Mouse (Mus musculus) limb, embryonic 10.5 days (tissue): ENCODE data around the gene Btbd11. TPM values are rescaled to one million over a fixed set of nuclear protein-coding genes. Genes with fewer than 3 reads are reported as not detected.

Source experiments
- DNase-seq: peaks from one replicate; pipeline ENCODE4 v3.0.0-alpha.2; 2017; ENCODE audit warnings: low spot score
- H3K27ac ChIP-seq: fragments of 300-500 bp; sonication (generic); 2 replicates; pipeline ENCODE4 v1.5.1; 2016; ENCODE audit warnings: mild to moderate bottlenecking
- H3K27me3 ChIP-seq: fragments of 300-500 bp; sonication (generic); 2 replicates; pipeline ENCODE4 v1.6.1; 2016; ENCODE audit warnings: low read depth, mild to moderate bottlenecking; ENCODE audit not compliant: poor library complexity, severe bottlenecking
- H3K36me3 ChIP-seq: fragments of 300-500 bp; sonication (generic); 2 replicates; pipeline ENCODE4 v1.6.1; 2016; ENCODE audit warnings: mild to moderate bottlenecking, moderate library complexity
- H3K4me1 ChIP-seq: fragments of 300-500 bp; sonication (generic); 2 replicates; pipeline ENCODE4 v1.6.1; 2016
- H3K4me3 ChIP-seq: fragments of 300-500 bp; sonication (generic); 2 replicates; pipeline ENCODE4 v1.5.1; 2016; ENCODE audit warnings: mild to moderate bottlenecking, moderate library complexity
- H3K9me3 ChIP-seq: fragments of 300-500 bp; sonication (generic); replicated peaks from 2 replicates; pipeline ENCODE4 v1.6.1; 2016; ENCODE audit warnings: mild to moderate bottlenecking
- WGBS: fragments of 180-500 bp; shearing (Covaris S2); methylation state at CpG from one replicate; pipeline ENCODE4 v1.1.7; 2016; 5-methylcytosine and 5-hydroxymethylcytosine counted together
- polyA plus RNA-seq: library from polyadenylated mRNA; unstranded; fragments of >200 nt; fragmentation: Nextera tagmentation; extraction: Ambion mirVana; gene quantifications from 2 replicates; pipeline ENCODE4 v1.2.1, GENCODE M21; 2016

Gene Btbd11
- polyA plus RNA-seq, 1 experiment from 2014 or later, result 7.4 TPM

DNA sequence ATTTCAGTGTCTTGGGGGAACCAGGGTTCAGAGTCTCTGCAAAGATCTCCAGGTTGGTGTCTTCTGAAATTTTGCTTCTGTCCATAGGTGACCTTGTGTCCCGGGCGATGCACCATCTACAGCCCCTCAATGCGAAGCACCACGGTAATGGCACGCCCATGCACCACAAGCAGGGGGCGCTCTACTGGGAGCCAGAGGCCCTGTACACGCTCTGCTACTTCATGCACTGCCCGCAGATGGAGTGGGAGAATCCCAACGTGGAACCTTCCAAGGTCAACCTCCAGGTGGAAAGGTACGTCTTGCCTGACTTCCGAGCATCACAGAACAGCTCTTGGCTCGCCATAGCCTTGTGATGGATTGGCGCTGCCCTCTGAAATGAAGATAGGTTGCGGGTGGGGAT, 174.8 kb downstream of the Btbd11 start:
- Histone ChIP-seq H3K27ac (no peak overlapping the region), H3K27me3 (no peaks in the 10 kb centered on the region), H3K4me3 (no peak overlapping the region), H3K9me3 (no peaks in the 10 kb centered on the region), H3K4me1 (no peaks in the 10 kb centered on the region), H3K36me3 (no peaks in the 10 kb centered on the region)
- 89% methylated on average over 14 of the region's 14 CpGs for WGBS
- DNase-seq, result no peak

DNA sequence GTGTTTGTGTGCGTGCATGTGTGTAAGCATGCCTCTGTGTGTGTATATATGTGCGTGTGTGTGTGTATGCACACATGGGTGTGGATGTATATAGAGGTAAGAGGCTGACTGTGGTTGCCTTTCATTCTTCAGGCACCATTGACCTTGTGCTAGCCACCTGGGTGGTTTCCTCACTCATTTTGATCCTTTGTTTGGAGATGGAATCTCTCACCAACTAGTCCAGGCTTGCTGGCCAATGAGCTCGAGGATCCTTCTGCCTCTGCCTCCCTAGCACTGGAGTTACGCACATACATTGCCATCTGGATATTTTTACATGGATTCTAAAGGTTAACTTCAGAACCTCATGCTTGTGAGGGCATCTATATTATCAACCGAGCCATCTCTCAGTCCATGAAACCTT, 184.8 kb downstream of the Btbd11 start:
- WGBS, result 92% methylated on average over 5 of the region's 5 CpGs
- DNase-seq, result no peak
- H3K27ac ChIP-seq, result no peak overlapping the region
- no peaks in the 10 kb centered on the region for H3K27me3 ChIP-seq
- peaks cover 6% of the 10 kb centered on the region; the same call in 1 of the 2 replicates for H3K4me1 ChIP-seq
- no peaks in the 10 kb centered on the region for H3K36me3 ChIP-seq
- H3K9me3 ChIP-seq, result no peaks in the 10 kb centered on the region
- no peak overlapping the region for H3K4me3 ChIP-seq

GRCm38 (mm10) chr10:85572571-85572970, 186.0 kb downstream of the Btbd11 start:
- no peak for DNase-seq
- peaks cover 9% of the 10 kb centered on the region for H3K4me1 ChIP-seq
- H3K27ac ChIP-seq, result no peak overlapping the region
- WGBS, result 89% methylated on average over 7 of the region's 7 CpGs
- H3K9me3 ChIP-seq, result no peaks in the 10 kb centered on the region
- H3K36me3 ChIP-seq, result no peaks in the 10 kb centered on the region
- H3K27me3 ChIP-seq, result no peaks in the 10 kb centered on the region
- no peak overlapping the region for H3K4me3 ChIP-seq

DNA sequence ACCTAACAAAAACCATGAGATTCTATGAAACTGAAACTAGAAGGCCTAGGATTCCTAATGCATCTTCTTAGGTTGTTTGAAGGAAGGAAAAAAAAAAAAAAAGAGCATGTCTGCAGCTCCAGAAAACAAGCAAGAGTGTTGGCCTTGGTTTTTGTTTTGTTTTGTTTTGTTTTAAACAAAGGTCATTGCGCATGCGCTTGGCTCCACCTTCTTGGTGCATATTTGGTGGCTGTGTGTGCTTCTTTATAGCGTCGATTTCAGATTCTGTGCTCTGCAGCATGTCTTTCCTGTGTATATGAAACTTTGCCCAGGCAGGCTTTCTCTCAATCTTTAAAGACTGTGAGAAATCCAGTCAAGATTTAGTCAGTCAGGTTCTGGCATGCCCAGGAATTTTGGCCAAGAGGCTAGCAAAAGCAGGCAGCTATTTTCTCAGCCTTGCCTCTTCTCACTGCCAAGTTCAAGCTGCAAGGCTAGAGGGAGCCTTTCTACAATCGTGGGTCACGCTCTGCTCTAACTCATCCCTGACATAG, 191.3 kb downstream of the Btbd11 start:
- Histone ChIP-seq H3K27ac (peak overlapping the region; percentile 75), H3K36me3 (no peaks in the 10 kb centered on the region), H3K4me3 (no peak overlapping the region), H3K27me3 (no peaks in the 10 kb centered on the region), H3K4me1 (peaks cover 33% of the 10 kb centered on the region), H3K9me3 (no peaks in the 10 kb centered on the region)
- DNase-seq, result peak; percentile 35
- 83% methylated on average over 6 of the region's 6 CpGs for WGBS

- peaks cover 33% of the 10 kb centered on the region for H3K4me1 ChIP-seq
- no peaks in the 10 kb centered on the region for H3K9me3 ChIP-seq
- H3K36me3 ChIP-seq, result no peaks in the 10 kb centered on the region
- H3K4me3 ChIP-seq, result no peak overlapping the region; the same call in none of the 2 replicates
- DNase-seq, result peak; percentile 68
- no peaks in the 10 kb centered on the region for H3K27me3 ChIP-seq
- H3K27ac ChIP-seq, result peak overlapping the region; percentile 75
- WGBS, result 34% methylated on average over 13 of the region's 13 CpGs
Observed at GRCm38 (mm10) chr10:85578571-85579465, 192.2 kb downstream of the Btbd11 start.

DNA sequence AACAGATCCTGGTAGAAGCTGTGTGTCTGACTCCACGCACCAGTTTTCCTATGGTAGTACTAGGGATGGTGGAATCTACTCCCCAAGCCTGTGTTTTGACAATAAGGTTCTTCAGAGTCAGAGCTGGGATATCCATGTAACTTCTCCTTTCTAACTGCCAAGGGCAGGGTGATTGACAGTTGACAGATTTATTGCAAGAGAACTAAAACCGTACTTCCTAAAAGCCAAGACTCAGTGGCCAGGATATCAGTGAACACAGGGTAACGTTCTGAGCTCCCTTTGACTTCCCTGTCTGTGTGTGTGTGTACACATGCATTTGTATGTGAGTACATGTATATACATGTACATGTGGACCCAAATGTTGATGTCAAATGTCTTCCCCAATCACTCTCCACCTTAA, 201.1 kb downstream of the Btbd11 start:
- H3K27me3 ChIP-seq, result no peaks in the 10 kb centered on the region
- peaks cover 4% of the 10 kb centered on the region; the same call in 1 of the 2 replicates for H3K4me1 ChIP-seq
- H3K4me3 ChIP-seq, result no peak overlapping the region
- H3K36me3 ChIP-seq, result no peaks in the 10 kb centered on the region
- H3K27ac ChIP-seq, result no peak overlapping the region
- no peaks in the 10 kb centered on the region for H3K9me3 ChIP-seq
- DNase-seq, result no peak
- whole genome bisulfite sequencing, result 89% methylated on average over 3 of the region's 3 CpGs

GRCm38 (mm10) chr10:85590043-85590442, 203.4 kb downstream of the Btbd11 start:
- no peaks in the 10 kb centered on the region for H3K9me3 ChIP-seq
- H3K27me3 ChIP-seq, result no peaks in the 10 kb centered on the region
- peaks cover 4% of the 10 kb centered on the region; the same call in 1 of the 2 replicates for H3K4me1 ChIP-seq
- no peak for DNase-seq
- H3K27ac ChIP-seq, result no peak overlapping the region
- WGBS, result 99% methylated on average over 2 of the region's 2 CpGs
- H3K4me3 ChIP-seq, result no peak overlapping the region
- H3K36me3 ChIP-seq, result no peaks in the 10 kb centered on the region

GRCm38 (mm10) chr10:85591296-85591695, 204.7 kb downstream of the Btbd11 start:
- Histone ChIP-seq H3K9me3 (no peaks in the 10 kb centered on the region), H3K4me3 (no peak overlapping the region), H3K36me3 (no peaks in the 10 kb centered on the region), H3K27ac (no peak overlapping the region), H3K4me1 (peaks cover 4% of the 10 kb centered on the region; the same call in 1 of the 2 replicates), H3K27me3 (no peaks in the 10 kb centered on the region)
- no peak for DNase-seq
- WGBS, result 89% methylated on average over 2 of the region's 2 CpGs

DNA sequence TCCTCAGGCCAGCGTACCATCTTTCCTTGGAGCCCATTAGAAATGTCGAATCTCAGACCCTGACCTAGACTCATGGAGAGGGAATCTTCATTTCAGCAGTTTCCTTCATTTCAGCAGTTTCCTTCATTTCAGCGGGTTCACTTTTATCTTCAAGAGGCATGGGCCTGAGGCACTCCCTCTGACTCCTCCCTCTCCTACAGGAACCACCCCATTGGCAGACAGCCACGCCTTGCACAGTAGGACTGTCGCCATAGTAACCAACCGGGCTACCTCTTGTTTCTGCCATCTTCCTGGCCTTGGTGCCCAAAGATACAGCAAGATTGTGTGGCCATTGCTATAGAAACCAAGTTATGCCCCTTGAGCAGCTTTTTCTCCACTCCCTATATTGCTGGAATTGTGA, 205.4 kb downstream of the Btbd11 start:
- DNase-seq, result no peak
- 49% methylated on average over 6 of the region's 6 CpGs for WGBS
- H3K27ac ChIP-seq, result no peak overlapping the region
- no peaks in the 10 kb centered on the region for H3K9me3 ChIP-seq
- no peaks in the 10 kb centered on the region for H3K27me3 ChIP-seq
- H3K4me3 ChIP-seq, result no peak overlapping the region
- H3K36me3 ChIP-seq, result no peaks in the 10 kb centered on the region
- peaks cover 4% of the 10 kb centered on the region; the same call in 1 of the 2 replicates for H3K4me1 ChIP-seq

DNA sequence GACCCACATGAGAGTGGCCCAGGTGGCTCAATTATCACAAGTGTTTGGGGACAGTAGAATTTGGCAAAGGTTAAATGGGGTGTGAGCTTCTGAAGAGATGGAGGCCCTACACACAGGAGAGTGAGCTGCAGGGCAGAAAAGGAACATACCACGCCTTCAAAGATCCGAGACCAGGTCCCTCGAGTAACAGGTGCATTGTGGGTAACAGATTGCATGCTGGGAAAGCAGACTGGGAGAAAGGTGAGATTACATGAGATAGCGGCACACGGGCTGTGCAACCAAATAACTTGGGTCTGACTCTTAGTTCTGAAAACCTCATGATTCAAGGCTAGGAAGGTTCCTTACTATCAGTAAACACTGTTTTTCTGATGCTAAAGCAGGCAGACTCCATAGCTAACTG, 209.7 kb downstream of the Btbd11 start:
- H3K4me3 ChIP-seq, result no peak overlapping the region
- no peak for DNase-seq
- 90% methylated on average over 5 of the region's 5 CpGs for WGBS
- no peak overlapping the region for H3K27ac ChIP-seq
- H3K9me3 ChIP-seq, result no peaks in the 10 kb centered on the region
- H3K36me3 ChIP-seq, result no peaks in the 10 kb centered on the region
- peaks cover 23% of the 10 kb centered on the region for H3K4me1 ChIP-seq
- peaks cover 14% of the 10 kb centered on the region; the same call in 1 of the 2 replicates for H3K27me3 ChIP-seq

GRCm38 (mm10) chr10:85598093-85598599, 211.5 kb downstream of the Btbd11 start:
- Histone ChIP-seq H3K9me3 (no peaks in the 10 kb centered on the region), H3K27ac (peak overlapping the region; percentile 86), H3K36me3 (no peaks in the 10 kb centered on the region), H3K4me1 (peaks cover 19% of the 10 kb centered on the region), H3K27me3 (peaks cover 14% of the 10 kb centered on the region; the same call in 1 of the 2 replicates), H3K4me3 (peak overlapping the region; percentile 61)
- 46% methylated on average over 9 of the region's 9 CpGs for WGBS
- no peak for DNase-seq

DNA sequence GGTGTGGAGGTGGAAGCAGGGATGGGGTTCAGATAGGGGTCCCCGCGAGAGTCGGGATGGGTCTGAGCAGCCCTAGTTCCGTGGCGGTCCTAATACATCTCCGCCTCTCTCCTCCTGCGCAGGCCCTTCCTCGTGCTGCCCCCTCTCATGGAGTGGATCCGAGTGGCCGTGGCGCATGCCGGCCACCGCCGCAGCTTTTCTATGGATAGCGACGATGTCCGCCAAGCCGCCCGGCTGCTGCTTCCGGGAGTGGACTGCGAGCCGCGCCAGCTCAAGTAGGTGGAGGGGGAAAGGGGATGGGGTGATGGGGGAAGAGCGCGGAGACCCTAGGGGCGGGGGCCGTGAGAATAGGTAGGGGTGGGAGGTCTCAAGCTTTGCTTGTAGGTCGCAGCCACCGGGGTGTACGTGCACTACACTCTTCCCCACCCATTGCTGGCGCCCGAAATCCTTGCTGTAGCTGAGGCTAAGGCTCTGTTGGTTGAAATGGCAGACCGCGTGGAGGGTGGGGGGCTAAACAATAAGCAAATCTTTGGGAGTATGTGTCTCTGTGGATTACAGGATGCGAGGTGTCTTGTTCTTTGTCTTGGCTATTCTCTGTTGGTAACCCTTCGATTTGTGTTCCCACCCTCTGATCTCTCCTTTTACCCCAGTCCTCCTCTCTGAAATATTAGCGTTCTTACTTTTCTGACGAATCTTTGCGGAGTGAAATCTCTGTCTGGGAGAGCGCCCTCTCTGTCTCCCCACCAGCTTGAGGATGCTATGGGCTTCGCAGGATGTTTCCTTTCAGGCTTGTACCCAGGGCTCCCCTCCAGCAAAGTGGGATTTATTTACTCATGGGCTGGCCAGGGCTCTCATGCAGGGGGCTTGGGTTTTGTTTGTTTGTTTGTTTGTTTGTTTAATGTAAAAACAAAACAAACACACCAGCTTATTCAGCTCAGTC, 212.3 kb downstream of the Btbd11 start:
- Histone ChIP-seq H3K4me1 (peaks cover 19% of the 10 kb centered on the region), H3K27ac (peak overlapping the region; percentile 86), H3K4me3 (peak overlapping the region; percentile 61), H3K27me3 (peaks cover 14% of the 10 kb centered on the region; the same call in 1 of the 2 replicates), H3K9me3 (no peaks in the 10 kb centered on the region), H3K36me3 (no peaks in the 10 kb centered on the region)
- under 1% methylated on average over 41 of the region's 41 CpGs for WGBS
- peak; percentile 72 for DNase-seq
